Mouse (Mus musculus): Measurements from ENCODE around the gene Pla2g12b.

GRCm38 (mm10) chr10:59419516-59419915, 16.1 kb downstream of the Pla2g12b start:
- TF ChIP-seq TCF3 (IDR thresholded peaks at IDR 0.05; ENCODE audit: insufficient read length, low read depth) = no peak
- no peak for TF ChIP-seq POLR2A (IDR thresholded peaks at IDR 0.05; ENCODE audit: insufficient read length, low read depth)
- no peak for TF ChIP-seq CEBPB (IDR thresholded peaks at IDR 0.05; ENCODE audit: insufficient read depth, poor library complexity, severe bottlenecking)
- no peak for TF ChIP-seq POLR2AphosphoS2 (IDR thresholded peaks at IDR 0.05; ENCODE audit: insufficient read length, low read depth)
- TF ChIP-seq MAX (IDR thresholded peaks at IDR 0.05; ENCODE audit: low read depth) = no peak
- no peak for TF ChIP-seq TCF12 (IDR thresholded peaks at IDR 0.05; ENCODE audit: insufficient read depth, poor library complexity, severe bottlenecking)
- no peak for TF ChIP-seq USF1 (IDR thresholded peaks at IDR 0.05; ENCODE audit: low read depth)
- TF ChIP-seq SRF (IDR thresholded peaks at IDR 0.05; ENCODE audit: control insufficient read depth, insufficient read length, low read depth) = no peak
- no peak for TF ChIP-seq MYOD1 (IDR thresholded peaks at IDR 0.05; ENCODE audit: control insufficient read depth in 1 of 3, insufficient read length in 2 of 3, low read depth in 2 of 3)
